Mouse (Mus musculus): ENCODE results near the gene Gm45233.

GRCm38 (mm10) chr7:43482090-43482716 is 38.3 kb downstream of the Gm45233 start:
- TF ChIP-seq POLR2A (IDR thresholded peaks at IDR 0.05; ENCODE audit: low read depth, low read length) = no peak
- TF ChIP-seq CTCF (conservative IDR thresholded peaks at IDR 0.05; ENCODE audit: insufficient read depth, insufficient read length, low read depth, low read length) = no peak

Measured in kidney, adult 2 months (tissue).